Mouse (Mus musculus): ENCODE results near the gene Plgrkt.
A peak's percentile ranks its signal among the peaks of the same experiment; 100 is the strongest.

Plgrkt gene

GRCm38 (mm10) chr19:29354895-29355877, 12.0 kb downstream of the Plgrkt start:
- DNase-seq (ENCODE audit: low read depth, low spot score) = peak; percentile 83

DNA sequence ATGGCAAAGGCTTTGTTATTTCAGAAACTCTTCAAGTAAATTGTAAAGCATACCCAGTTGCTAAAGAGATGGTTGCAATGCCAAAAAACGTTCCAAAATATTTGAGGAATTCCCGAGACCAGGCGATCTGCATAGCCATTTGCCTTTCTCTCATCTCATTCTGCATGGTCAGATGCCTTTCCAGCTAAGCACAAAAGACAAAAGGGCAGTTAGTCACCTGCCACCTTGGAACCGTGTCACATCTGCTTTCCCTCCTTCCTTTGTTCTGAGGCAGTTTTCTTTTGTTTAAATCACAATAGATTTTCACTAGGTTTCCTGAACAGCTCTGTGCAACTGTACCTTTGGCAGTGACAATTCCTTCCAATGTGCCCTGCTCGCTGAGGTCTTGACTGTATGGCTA, 16.2 kb downstream of the Plgrkt start:
- no peak for DNase-seq (ENCODE audit: low read depth, low spot score)

GRCm38 (mm10) chr19:29345636-29346035, 21.6 kb downstream of the Plgrkt start:
- no peak for DNase-seq (ENCODE audit: low read depth, low spot score)

DNA sequence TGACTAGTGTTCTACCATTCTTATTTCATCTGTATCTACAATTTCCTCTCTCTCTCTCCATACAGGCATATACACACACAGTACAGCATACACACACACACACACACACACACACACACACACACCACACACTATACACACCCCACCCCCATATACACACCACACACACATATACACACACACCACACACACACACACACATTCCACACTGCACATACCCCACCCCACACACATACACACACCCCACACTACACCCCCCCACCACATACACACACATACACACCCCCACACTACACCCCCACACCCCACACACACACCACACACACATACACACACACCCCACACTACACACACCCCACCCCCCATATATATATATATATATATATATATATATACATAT, 22.3 kb downstream of the Plgrkt start:
- no peak for DNase-seq (ENCODE audit: low read depth, low spot score)

DNA sequence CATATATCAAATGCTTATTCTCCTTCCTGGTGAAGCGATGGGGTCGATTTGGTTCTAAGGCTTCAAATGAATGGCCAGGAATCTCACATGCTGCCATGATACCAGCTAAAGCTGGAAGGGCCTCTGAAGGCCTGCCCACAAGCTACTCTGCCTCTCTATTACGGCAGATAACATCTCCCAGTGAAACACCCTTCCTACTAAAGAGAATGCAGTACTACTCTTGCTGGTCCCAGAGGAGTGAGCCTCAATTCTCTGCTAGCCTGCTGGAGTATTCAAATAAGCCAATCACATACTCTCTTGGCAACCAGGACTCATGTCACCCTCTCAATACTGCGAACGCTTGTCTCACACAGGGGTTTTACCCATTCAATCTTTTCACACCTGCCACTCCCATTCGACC, 24.9 kb downstream of the Plgrkt start:
- DNase-seq (ENCODE audit: low read depth, low spot score) = no peak

- no peak for DNase-seq (ENCODE audit: low read depth, low spot score)
Measured at GRCm38 (mm10) chr19:29341029-29341428, 26.2 kb downstream of the Plgrkt start.

- no peak for DNase-seq (ENCODE audit: low read depth, low spot score)
Measured at GRCm38 (mm10) chr19:29336624-29337023, 30.6 kb downstream of the Plgrkt start.

DNA sequence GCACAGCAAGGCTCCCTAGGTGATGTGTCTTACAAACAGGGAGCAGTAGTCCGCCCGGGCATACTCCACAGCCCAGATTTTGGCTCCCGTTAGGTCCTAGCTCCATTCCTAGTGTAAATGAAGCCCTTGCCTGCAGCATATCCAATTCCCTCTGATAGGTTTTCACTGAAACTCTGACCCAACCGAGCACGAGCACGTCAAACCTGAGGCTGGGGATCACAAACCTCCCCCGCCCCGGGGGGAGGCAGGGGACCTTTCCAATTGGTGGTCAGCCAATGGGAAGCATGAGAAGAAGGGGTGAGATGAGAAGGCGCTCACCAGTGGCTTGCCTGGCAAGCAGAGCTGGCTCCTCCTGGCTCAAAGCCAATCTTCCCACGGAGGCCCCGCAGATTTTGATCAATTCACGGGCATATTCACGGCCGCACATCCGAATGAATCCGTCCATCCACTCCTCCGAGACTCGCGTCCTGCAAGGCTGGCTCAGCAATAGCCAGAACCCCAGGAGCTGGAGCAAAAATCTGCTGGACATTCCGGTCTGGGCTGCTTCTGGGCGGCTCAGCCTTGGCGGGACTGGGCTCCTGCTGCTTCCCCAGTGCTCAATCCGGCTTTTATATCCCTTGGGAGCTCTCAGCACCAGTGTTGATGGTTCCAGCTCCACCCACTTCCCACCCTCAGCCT, 33.0 kb downstream of the Plgrkt start, which contains the start of gene Rln1:
TSS of gene Rln1 (minus strand) at position 603 of the 678 bp plus-strand sequence.
- peak; percentile 36 for DNase-seq (ENCODE audit: low read depth, low spot score)

DNA sequence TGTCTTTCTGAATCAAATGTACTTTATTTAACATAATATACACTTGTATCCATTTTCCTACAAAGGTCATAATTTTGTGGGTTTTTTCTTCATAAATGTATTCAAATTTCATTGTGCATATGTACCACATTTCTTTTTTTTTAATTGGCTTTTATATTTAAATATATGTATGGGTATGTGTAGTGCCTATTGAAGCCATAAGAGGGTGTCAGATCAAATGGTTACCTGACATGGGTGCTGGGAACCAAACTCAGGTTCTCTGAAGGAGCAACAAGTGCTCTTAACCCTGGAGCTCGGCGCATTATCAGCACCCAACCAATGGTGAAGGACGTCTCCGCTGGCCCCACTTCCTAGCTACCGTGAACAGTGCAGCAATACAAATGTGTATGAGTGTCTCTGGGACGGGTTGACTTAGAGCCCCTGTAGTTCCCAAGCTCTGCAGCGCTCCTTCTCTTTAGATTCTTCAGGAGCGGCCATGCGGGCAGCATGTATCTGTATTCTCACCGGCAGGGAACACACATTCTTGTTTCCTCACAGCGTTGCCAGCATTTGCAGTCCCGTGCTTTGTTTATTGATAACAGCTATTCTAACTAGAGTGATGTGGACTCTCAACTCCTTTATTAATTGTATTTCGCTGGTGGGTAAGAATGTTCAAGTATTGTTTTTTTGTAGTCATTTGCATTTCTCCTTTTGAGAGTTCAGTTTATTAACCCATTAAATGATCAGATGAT, 40.2 kb downstream of the Plgrkt start:
- DNase-seq (ENCODE audit: low read depth, low spot score) = no peak

DNA sequence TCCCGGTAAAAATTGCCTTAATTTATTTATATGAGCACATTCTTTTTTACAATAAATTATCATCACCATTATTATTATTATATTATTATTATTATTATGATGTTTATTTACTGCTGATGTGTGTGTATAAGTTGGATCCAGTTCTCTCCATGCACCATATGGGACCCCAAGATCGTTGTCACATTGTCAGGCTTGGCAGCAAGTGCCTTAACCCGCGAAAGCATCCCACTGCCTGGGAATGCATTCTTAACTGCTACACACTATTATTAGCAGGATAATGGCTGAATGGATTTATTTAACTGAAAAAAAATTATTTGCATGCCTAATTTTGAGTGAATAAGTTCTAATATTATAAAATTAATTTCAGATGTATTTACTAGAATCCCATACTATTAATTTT, 40.8 kb downstream of the Plgrkt start:
- DNase-seq (ENCODE audit: low read depth, low spot score) = no peak

- no peak for DNase-seq (ENCODE audit: low read depth, low spot score)
Measured at GRCm38 (mm10) chr19:29325852-29326180, 41.4 kb downstream of the Plgrkt start.

DNA sequence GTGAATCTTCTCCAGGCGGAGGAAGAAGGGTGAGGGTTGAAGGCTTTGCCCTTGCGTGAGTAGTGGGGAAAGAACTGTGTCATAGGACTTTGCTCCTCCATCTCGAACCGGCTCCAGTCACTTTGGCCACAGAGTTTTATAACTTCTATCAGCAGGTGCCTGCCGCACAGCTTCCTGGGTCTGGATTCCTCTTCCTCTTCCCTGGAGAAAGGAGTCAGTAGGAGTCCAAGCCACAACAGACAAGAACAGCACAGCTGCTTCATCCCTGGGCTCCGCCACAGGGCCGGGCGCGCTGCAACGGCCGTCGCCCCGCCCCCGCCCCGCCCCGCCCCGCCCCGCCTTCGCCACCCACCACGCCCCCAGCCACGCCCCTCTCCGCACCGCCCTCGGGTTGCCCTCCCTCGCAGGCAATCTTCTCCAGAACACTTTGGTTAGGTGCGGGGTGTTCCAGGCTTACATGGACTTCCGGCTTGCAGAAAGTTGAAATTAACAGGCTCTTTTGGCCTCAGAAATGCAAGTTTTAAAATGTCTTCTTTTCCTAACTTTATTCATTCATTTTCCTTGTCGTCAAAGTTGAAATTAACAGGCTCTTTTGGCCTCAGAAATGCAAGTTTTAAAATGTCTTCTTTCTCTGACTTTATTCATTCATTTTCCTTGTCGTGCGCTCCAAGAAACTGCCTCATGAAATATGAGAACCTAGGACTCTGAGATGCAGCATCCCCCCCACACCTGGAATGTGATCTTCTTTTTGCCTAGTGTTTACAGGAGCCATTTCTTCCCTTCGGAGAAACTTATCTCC, 41.9 kb downstream of the Plgrkt start, which contains the start of gene Insl6:
TSS of gene Insl6 (minus strand) at position 304 of the 799 bp plus-strand sequence.
- DNase-seq (ENCODE audit: low read depth, low spot score) = peak; percentile 49

DNA sequence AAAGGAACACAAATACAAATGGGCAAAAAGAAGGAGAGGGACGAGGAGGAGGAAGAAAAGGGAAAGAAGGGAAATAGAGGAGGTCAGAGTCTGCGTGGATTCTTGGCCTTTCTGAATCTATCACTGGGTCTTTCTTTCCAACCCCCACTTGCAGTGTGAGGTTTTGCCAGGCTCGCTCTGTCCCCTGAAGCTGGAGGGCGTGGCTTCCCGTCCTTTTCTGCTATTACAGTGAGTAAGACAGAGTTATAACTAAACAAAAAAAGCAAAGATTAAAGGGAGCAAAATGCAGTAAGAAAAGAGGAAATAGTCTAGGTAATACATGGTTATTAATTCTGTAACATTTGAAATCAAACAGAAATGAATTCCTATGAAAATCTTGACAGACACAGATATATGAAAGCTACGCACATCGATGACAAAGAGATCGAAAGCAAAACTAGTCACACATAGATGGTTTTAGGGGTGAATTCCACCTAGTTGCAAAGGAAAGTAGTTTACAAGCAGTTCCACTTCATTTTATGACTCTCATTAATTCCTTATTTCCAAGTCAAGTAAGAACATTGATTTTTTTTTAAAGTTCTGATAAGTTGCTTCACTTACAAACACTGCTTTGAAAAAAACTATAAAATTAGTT, 43.7 kb downstream of the Plgrkt start:
- DNase-seq (ENCODE audit: low read depth, low spot score) = no peak

DNA sequence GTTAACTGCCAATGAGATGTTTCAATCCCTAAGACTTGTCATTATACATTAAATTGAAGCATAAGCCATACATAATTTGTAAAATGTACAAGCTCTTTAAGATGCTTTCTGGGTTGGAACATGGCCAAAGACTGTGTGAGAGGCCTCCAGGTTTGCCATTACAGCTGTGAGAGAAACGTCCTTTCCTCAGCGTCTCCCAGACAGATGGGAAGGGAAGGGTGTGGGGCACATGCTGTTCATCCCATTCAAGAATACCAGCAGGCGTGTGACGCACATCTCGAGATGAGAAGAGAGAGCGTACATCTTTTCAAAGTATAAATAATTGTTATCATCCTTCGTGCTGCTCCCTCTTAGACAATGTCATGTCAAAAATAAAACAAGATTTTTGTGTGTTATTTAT, 54.5 kb downstream of the Plgrkt start:
- DNase-seq (ENCODE audit: low read depth, low spot score) = no peak

DNA sequence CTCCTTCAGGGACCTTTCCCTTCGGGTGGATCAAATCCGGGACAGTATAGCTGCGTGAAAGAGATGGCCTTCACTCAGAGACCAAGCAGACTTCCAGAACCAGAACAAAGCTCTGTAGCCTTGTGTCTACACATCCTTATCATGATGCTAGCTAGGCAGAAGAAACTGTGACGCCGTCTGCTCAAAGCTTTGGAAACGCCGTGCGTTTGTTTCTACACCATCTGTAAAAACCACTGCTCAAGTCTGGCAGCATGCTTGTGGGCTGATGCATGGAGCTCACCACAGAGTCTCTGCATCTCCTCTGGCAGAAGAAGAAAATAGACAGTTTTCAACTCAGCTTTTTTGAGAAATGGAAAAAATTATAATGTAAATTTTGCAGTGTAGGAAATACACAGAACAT, 55.4 kb downstream of the Plgrkt start:
- DNase-seq (ENCODE audit: low read depth, low spot score) = no peak

- no peak for DNase-seq (ENCODE audit: low read depth, low spot score)
Measured at GRCm38 (mm10) chr19:29308832-29309231, 58.4 kb downstream of the Plgrkt start.

DNA sequence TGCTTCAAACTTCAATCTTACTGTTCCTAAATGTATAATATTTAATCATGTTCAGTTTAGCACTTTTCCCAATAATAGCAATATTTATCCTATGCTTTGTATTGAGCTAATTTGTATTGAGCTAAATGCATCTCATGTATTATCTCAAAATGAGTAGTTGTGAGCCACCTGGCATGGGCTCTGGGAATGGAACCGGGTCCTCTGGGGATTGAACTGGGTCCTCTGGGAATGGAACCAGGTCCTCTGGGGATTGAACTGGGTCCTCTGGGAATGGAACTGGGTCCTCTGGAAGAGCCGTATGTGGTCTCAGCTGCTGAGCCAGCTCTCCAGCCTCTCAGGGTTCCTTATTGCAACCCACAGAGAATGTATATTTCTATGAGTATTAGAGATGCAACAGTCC, 65.1 kb downstream of the Plgrkt start:
- DNase-seq (ENCODE audit: low read depth, low spot score) = no peak

GRCm38 (mm10) chr19:29300919-29301318, 66.3 kb downstream of the Plgrkt start:
- DNase-seq (ENCODE audit: low read depth, low spot score) = no peak

All from embryo, embryonic 11.5 days (tissue).